In the genomic region with DNA sequence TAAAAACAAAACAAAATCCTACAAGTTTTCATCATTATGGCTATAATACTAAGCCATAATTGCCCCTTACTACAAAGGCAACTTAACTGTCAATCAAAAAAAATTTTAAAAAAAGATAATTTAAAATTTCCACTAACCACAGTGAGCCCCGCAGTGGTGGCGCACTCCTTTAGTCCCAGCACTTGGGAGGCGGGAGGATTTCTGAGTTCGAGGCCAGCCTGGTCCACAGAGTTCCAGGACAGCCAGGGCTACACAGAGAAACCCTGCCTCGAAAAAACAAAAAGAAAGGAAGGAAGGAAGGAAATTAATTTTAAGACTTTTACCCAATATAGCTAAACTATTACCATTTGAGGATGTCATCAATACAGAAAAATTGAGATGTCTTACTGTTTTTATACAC, we compare ENCODE assay signal across 8 mouse cellular contexts. TPM values are rescaled to one million over a fixed set of nuclear protein-coding genes. Genes with fewer than 3 reads are reported as not detected.
DNase-seq lines count a peak whose midpoint lies in the region; ATAC-seq and TF ChIP-seq lines count a peak whose summit lies in the region.

No protein-coding gene starts in this region.

- H3K4me3 ChIP-seq in heart, embryonic 16.5 days (ENCODE audit: low read length): peak overlapping the region; percentile 84
- peak overlapping the region; percentile 90 to 94 for H3K4me3 ChIP-seq in MEL (ENCODE audit: control insufficient read depth in 1 of 2, insufficient read depth in 1 of 2, low read depth in 2 of 2, low read length in 2 of 2)
- H3K4me3 ChIP-seq in hindbrain, embryonic 13.5 days: peak overlapping the region; percentile 97
- peak overlapping the region; percentile 99 for H3K4me3 ChIP-seq in midbrain, embryonic 11.5 days (ENCODE audit: low read depth, low read length)

- WGBS in heart, embryonic 16.5 days: 16% methylated on average over 5 of the region's 5 CpGs
- WGBS in hindbrain, embryonic 13.5 days: 8% methylated on average over 5 of the region's 5 CpGs
- WGBS in midbrain, embryonic 11.5 days: 7% methylated on average over 5 of the region's 5 CpGs

- TF ChIP-seq CTCF in MEL (IDR thresholded peaks at IDR 0.05 in 2 of 3, conservative IDR thresholded peaks at IDR 0.05 in 1 of 3; ENCODE audit: control insufficient read depth in 1 of 3, insufficient read depth in 1 of 3, low read depth in 2 of 3, low read length in 3 of 3, poor library complexity in 1 of 3, severe bottlenecking in 1 of 3): no peak

- ATAC-seq in heart, embryonic 16.5 days (replicated peaks; ENCODE audit: extremely low read depth, insufficient read depth, low FRiP score): no peak
- ATAC-seq in hindbrain, embryonic 13.5 days (ENCODE audit: low FRiP score): no peak
- ATAC-seq in midbrain, embryonic 11.5 days (ENCODE audit: low FRiP score): no peak

- H3K4me2 ChIP-seq in heart, embryonic 16.5 days (ENCODE audit: low read depth, low read length): peak overlapping the region; percentile 66
- peak overlapping the region; percentile 76 for H3K4me2 ChIP-seq in hindbrain, embryonic 13.5 days
- H3K4me2 ChIP-seq in midbrain, embryonic 11.5 days: peak overlapping the region; percentile 56

- H3K9me3 ChIP-seq in heart, embryonic 16.5 days (replicated peaks; ENCODE audit: control insufficient read depth, low read length): no peaks in the 10 kb centered on the region
- no peaks in the 10 kb centered on the region for H3K9me3 ChIP-seq in MEL (replicated peaks; ENCODE audit: insufficient read depth, low read length)
- no peaks in the 10 kb centered on the region for H3K9me3 ChIP-seq in hindbrain, embryonic 13.5 days
- no peaks in the 10 kb centered on the region for H3K9me3 ChIP-seq in midbrain, embryonic 11.5 days (ENCODE audit: control insufficient read depth, low read length)

- H3K27ac ChIP-seq in heart, embryonic 16.5 days (ENCODE audit: low read length): peak overlapping the region; percentile 87
- H3K27ac ChIP-seq in MEL (ENCODE audit: control insufficient read depth, low read depth, low read length): no peak overlapping the region; the same call in 1 of the 2 replicates
- H3K27ac ChIP-seq in hindbrain, embryonic 13.5 days: peak overlapping the region; percentile 88
- no peak overlapping the region for H3K27ac ChIP-seq in midbrain, embryonic 11.5 days (ENCODE audit: low read depth, low read length)

- TF ChIP-seq RAD21 in MEL (IDR thresholded peaks at IDR 0.05; ENCODE audit: low read depth, low read length): no peak

- intact Hi-C loops in heart, postnatal 36 days (cut with DNase I): no loop called here

- TF ChIP-seq EP300 in MEL (IDR thresholded peaks at IDR 0.05; ENCODE audit: low read depth in 1 of 2, low read length in 2 of 2): no peak

- no peak for TF ChIP-seq POLR2A in MEL (IDR thresholded peaks at IDR 0.05; ENCODE audit: control insufficient read depth in 1 of 2, insufficient read depth in 1 of 2, low read depth in 1 of 2, low read length in 2 of 2, poor library complexity in 1 of 2)

- no peaks in the 10 kb centered on the region for H3K27me3 ChIP-seq in heart, embryonic 16.5 days (ENCODE audit: control insufficient read depth, insufficient read depth, low read length)
- H3K27me3 ChIP-seq in MEL (ENCODE audit: control insufficient read depth in 1 of 2, insufficient read depth in 2 of 2, low read length in 2 of 2): no peaks in the 10 kb centered on the region
- H3K27me3 ChIP-seq in hindbrain, embryonic 13.5 days: no peaks in the 10 kb centered on the region
- H3K27me3 ChIP-seq in midbrain, embryonic 11.5 days (ENCODE audit: control insufficient read depth, insufficient read depth, low read length): no peaks in the 10 kb centered on the region

- DNase-seq in heart, postnatal 36 days: no peak
- peak; percentile 53 for DNase-seq in MEL (ENCODE audit: low read depth, low spot score)
- DNase-seq in midbrain, embryonic 11.5 days (ENCODE audit: low spot score, missing footprints): peak; percentile 88
- no peak for DNase-seq in frontal cortex, postnatal 25 days (ENCODE audit: low spot score in 2 of 2)
- DNase-seq in left cerebral cortex, adult 11 months (ENCODE audit: low spot score): no peak
- no peak for DNase-seq in kidney, adult 8-10 months

- peaks cover 17% of the 10 kb centered on the region for H3K4me1 ChIP-seq in heart, embryonic 16.5 days (ENCODE audit: control insufficient read depth, insufficient read depth, low read length)
- H3K4me1 ChIP-seq in MEL (ENCODE audit: control insufficient read depth in 1 of 2, insufficient read depth in 2 of 2, low read length in 2 of 2): peaks cover 23 to 29% of the 10 kb centered on the region in 2 experiments
- peaks cover 19% of the 10 kb centered on the region for H3K4me1 ChIP-seq in hindbrain, embryonic 13.5 days (replicated peaks)
- H3K4me1 ChIP-seq in midbrain, embryonic 11.5 days (ENCODE audit: control insufficient read depth, insufficient read depth, low read length): peaks cover 4% of the 10 kb centered on the region; the same call in 1 of the 2 replicates

- H3K9ac ChIP-seq in heart, embryonic 16.5 days (ENCODE audit: low read length): peak overlapping the region; percentile 93
- peak overlapping the region; percentile 90 for H3K9ac ChIP-seq in MEL (ENCODE audit: control insufficient read depth, low read depth, low read length, poor library complexity, severe bottlenecking)
- peak overlapping the region; percentile 83 for H3K9ac ChIP-seq in hindbrain, embryonic 13.5 days
- H3K9ac ChIP-seq in midbrain, embryonic 11.5 days (ENCODE audit: low read length): peak overlapping the region; percentile 99

- peaks cover 45% of the 10 kb centered on the region for H3K79me2 ChIP-seq in MEL (ENCODE audit: control insufficient read depth, insufficient read depth, low read length, poor library complexity)

- H3K36me3 ChIP-seq in heart, embryonic 16.5 days (ENCODE audit: control insufficient read depth, insufficient read depth): peaks cover 18% of the 10 kb centered on the region
- peaks cover 35 to 50% of the 10 kb centered on the region in 2 experiments for H3K36me3 ChIP-seq in MEL (ENCODE audit: control insufficient read depth in 1 of 2, insufficient read depth in 2 of 2, low read length in 2 of 2)
- peaks cover 39% of the 10 kb centered on the region for H3K36me3 ChIP-seq in hindbrain, embryonic 13.5 days
- peaks cover 28% of the 10 kb centered on the region for H3K36me3 ChIP-seq in midbrain, embryonic 11.5 days (ENCODE audit: control insufficient read depth, insufficient read depth, low read length)

TF ChIP-seq in MEL, 35 proteins besides CTCF, POLR2A, EP300 and RAD21:
- TF ChIP-seq MAZ (IDR thresholded peaks at IDR 0.05; ENCODE audit: low read depth, low read length): no peak
- TF ChIP-seq MYC (IDR thresholded peaks at IDR 0.05; ENCODE audit: low read depth, low read length): no peak
- TF ChIP-seq UBTF (IDR thresholded peaks at IDR 0.05; ENCODE audit: borderline replicate concordance, insufficient read depth, low read depth, low read length): no peak
- no peak for TF ChIP-seq USF1 (IDR thresholded peaks at IDR 0.05; ENCODE audit: low read depth, low read length)
- 0 out of 2 replicates have a peak, but pooled peaks have one; percentile 44 for TF ChIP-seq TBP (IDR thresholded peaks at IDR 0.05; ENCODE audit: low read depth, low read length)
- no peak for TF ChIP-seq ZC3H11A (IDR thresholded peaks at IDR 0.05; ENCODE audit: low read depth, low read length)
- TF ChIP-seq CHD1 (IDR thresholded peaks at IDR 0.05; ENCODE audit: low read depth, low read length): 0 out of 2 replicates have a peak, but pooled peaks have one; percentile 36
- no peak for TF ChIP-seq MEF2A (IDR thresholded peaks at IDR 0.05; ENCODE audit: extremely low read depth, insufficient replicate concordance, low read depth, low read length, poor library complexity, severe bottlenecking)
- TF ChIP-seq KAT2A (conservative IDR thresholded peaks at IDR 0.05; ENCODE audit: low read depth, low read length): no peak
- TF ChIP-seq ZNF384 (IDR thresholded peaks at IDR 0.05; ENCODE audit: low read depth, low read length): no peak
- TF ChIP-seq MAFK (IDR thresholded peaks at IDR 0.05; ENCODE audit: borderline replicate concordance, low read depth, low read length): no peak

RNA-seq across cellular contexts. Expression of gene Kpna2, which starts 1.4 kb away (rescaled TPM):
- 235 and 294 TPM in 2 replicates for polyA plus RNA-seq in heart, embryonic 16.5 days (2015; fragmentation: Nextera tagmentation; extraction: Ambion mirVana)
- 10 to 100 TPM; 60.8 to 67.1 TPM for total RNA-seq in heart, postnatal 36 days (2021)
- total RNA-seq in MEL (2012; rRNA removed): 216 and 275 TPM in 2 replicates
- 10 to 100 TPM in 1 of 2 experiments, not detected in 1; 13.2 TPM for polyA plus RNA-seq in MEL (2012; ENCODE audit: insufficient read depth in 1 of 2, insufficient read length in 2 of 2, low read depth in 1 of 2, low replicate concordance in 2 of 2, missing spikeins in 1 of 2)
- 189 TPM in 2 replicates for polyA plus RNA-seq in hindbrain, embryonic 13.5 days (2015; fragmentation: Nextera tagmentation; extraction: Ambion mirVana)
- polyA plus RNA-seq in midbrain, embryonic 11.5 days (2014; fragmentation: Nextera tagmentation; extraction: Ambion mirVana): 740 and 767 TPM in 2 replicates

RNA-seq across cellular contexts. Expression of gene 1810010H24Rik, which starts 27.5 kb away (rescaled TPM):
- 1.6 and 3.7 TPM in 2 replicates for polyA plus RNA-seq in heart, embryonic 16.5 days (2015; fragmentation: Nextera tagmentation; extraction: Ambion mirVana)
- 1 to 10 TPM; 2.0 to 2.3 TPM for total RNA-seq in heart, postnatal 36 days (2021)
- 0.42 and 0.88 TPM in 2 replicates for total RNA-seq in MEL (2012; rRNA removed)
- 1 to 10 TPM in 1 of 2 experiments, not detected in 1; 2.5 TPM for polyA plus RNA-seq in MEL (2012; ENCODE audit: insufficient read depth in 1 of 2, insufficient read length in 2 of 2, low read depth in 1 of 2, low replicate concordance in 2 of 2, missing spikeins in 1 of 2)
- 5.4 and 5.6 TPM in 2 replicates for polyA plus RNA-seq in hindbrain, embryonic 13.5 days (2015; fragmentation: Nextera tagmentation; extraction: Ambion mirVana)
- 3.6 and 4.1 TPM in 2 replicates for polyA plus RNA-seq in midbrain, embryonic 11.5 days (2014; fragmentation: Nextera tagmentation; extraction: Ambion mirVana)

Comparison
In these comparisons a context has a peak if more than half of its experiments do, and no peak if none do; other contexts are left out.
1. H3K27ac ChIP-seq: peak in heart, embryonic 16.5 days (single experiment) and hindbrain, embryonic 13.5 days (single experiment); none in MEL (single experiment) and midbrain, embryonic 11.5 days (single experiment).
2. DNase-seq: peak in MEL (single experiment) and midbrain, embryonic 11.5 days (single experiment); none in heart, postnatal 36 days (0 of 2), frontal cortex, postnatal 25 days (0 of 2), left cerebral cortex, adult 11 months (single experiment) and kidney, adult 8-10 months (0 of 2).
3. RNA of gene Kpna2, which starts 1.4 kb away (polyA plus RNA-seq): 740 to 767 TPM in midbrain, embryonic 11.5 days, 235 to 294 TPM in heart, embryonic 16.5 days and 189 TPM in hindbrain, embryonic 13.5 days; 13.2 TPM in MEL; every median in the first group is over 10 times any median in the second.
4. Peak in every context shown above with its lines, with median percentiles within 50 percentile points of each other: H3K4me2 ChIP-seq, H3K4me3 ChIP-seq and H3K9ac ChIP-seq.